10 mouse cellular contexts compared by ENCODE assay signal in genomic region chr1:192897218-192897617, GRCm38 (mm10). TPM values are rescaled to one million over a fixed set of nuclear protein-coding genes. Genes with fewer than 3 reads are reported as not detected.
DNase-seq lines count a peak whose midpoint lies in the region; ATAC-seq lines count a peak whose summit lies in the region.
"Had no signal": no experiment of that assay in that cellular context is flagged by ENCODE, and none has a peak within 500 bp of the region (broad histone marks: within the 10 kb centered on the region; RNA-seq: fewer than 3 reads in every experiment).

No protein-coding gene starts in this region.

- H3K36me3 ChIP-seq in liver, embryonic 16.5 days (ENCODE audit: control insufficient read depth, insufficient read depth), result no peaks in the 10 kb centered on the region
- no peaks in the 10 kb centered on the region for H3K36me3 ChIP-seq in heart, embryonic 12.5 days
- H3K36me3 ChIP-seq: embryonic facial prominence, embryonic 13.5 days had no signal

- no peaks in the 10 kb centered on the region for H3K4me1 ChIP-seq in liver, embryonic 16.5 days (ENCODE audit: control insufficient read depth, low read depth, low read length)
- peaks cover 4% of the 10 kb centered on the region; the same call in 1 of the 2 replicates for H3K4me1 ChIP-seq in heart, embryonic 12.5 days (replicated peaks)
- H3K4me1 ChIP-seq: megakaryocyte, embryonic 14.5 days had no signal

- H3K4me2 ChIP-seq in liver, embryonic 16.5 days (ENCODE audit: low read depth, low read length), result no peak overlapping the region
- peak overlapping the region; percentile 25 for H3K4me2 ChIP-seq in heart, embryonic 12.5 days
- H3K4me2 ChIP-seq: embryonic facial prominence, embryonic 13.5 days had no signal

- no peak overlapping the region for H3K9ac ChIP-seq in liver, embryonic 16.5 days (ENCODE audit: low read depth, low read length)
- H3K9ac ChIP-seq in heart, embryonic 12.5 days, result no peak overlapping the region
- H3K9ac ChIP-seq: embryonic facial prominence, embryonic 13.5 days had no signal

- WGBS in liver, embryonic 16.5 days (ENCODE audit: insufficient replicate concordance), result 69% methylated on average over 10 of the region's 10 CpGs
- 56% methylated on average over 10 of the region's 10 CpGs for WGBS in heart, embryonic 12.5 days

- no peaks in the 10 kb centered on the region for H3K27me3 ChIP-seq in liver, embryonic 16.5 days (ENCODE audit: control insufficient read depth, insufficient read depth, low read depth, low read length)
- no peaks in the 10 kb centered on the region for H3K27me3 ChIP-seq in heart, embryonic 12.5 days (replicated peaks)
- H3K27me3 ChIP-seq: embryonic facial prominence, embryonic 13.5 days had no signal

- peak; percentile 30; the same call in 1 of the 2 replicates for ATAC-seq in liver, embryonic 16.5 days (ENCODE audit: low read depth)
- ATAC-seq in heart, embryonic 12.5 days (ENCODE audit: insufficient number of reproducible peaks, low FRiP score), result peak; percentile 74

- peak; percentile 40 for DNase-seq in adrenal gland, adult 2 months
- no peak for DNase-seq in adrenal gland, adult 8-10 months
- no peak for DNase-seq in liver
- peak; percentile 33 for DNase-seq in lung, postnatal 36 days
- DNase-seq in thymus, postnatal 4 days, result no peak
- no peak for DNase-seq in spleen, adult 18-20 months

- H3K9me3 ChIP-seq in liver, embryonic 16.5 days (replicated peaks; ENCODE audit: control insufficient read depth, low read length), result no peaks in the 10 kb centered on the region
- H3K9me3 ChIP-seq in heart, embryonic 12.5 days (replicated peaks), result no peaks in the 10 kb centered on the region
- H3K9me3 ChIP-seq: embryonic facial prominence, embryonic 13.5 days; megakaryocyte, embryonic 14.5 days had no signal

- H3K27ac ChIP-seq in liver, embryonic 16.5 days (ENCODE audit: low read length), result no peak overlapping the region
- no peak overlapping the region for H3K27ac ChIP-seq in heart, embryonic 12.5 days (ENCODE audit: poor library complexity, severe bottlenecking)
- H3K27ac ChIP-seq: embryonic facial prominence, embryonic 13.5 days had no signal

- H3K4me3 ChIP-seq in liver, embryonic 16.5 days (ENCODE audit: low read depth, low read length), result no peak overlapping the region
- no peak overlapping the region for H3K4me3 ChIP-seq in heart, embryonic 12.5 days
- H3K4me3 ChIP-seq: embryonic facial prominence, embryonic 13.5 days; megakaryocyte, embryonic 14.5 days had no signal

RNA-seq across cellular contexts. Expression of gene Sertad4, which starts 41.7 kb away (rescaled TPM):
- total RNA-seq in adrenal gland, adult 2 months (2021), result 1 to 10 TPM; 4.4 to 7.9 TPM
- polyA plus RNA-seq in adrenal gland, adult 2 months (2012; rRNA removed), result 4.1 and 5.2 TPM in 2 replicates
- 1 to 10 TPM; 5.3 to 9.9 (median 6.5) TPM for total RNA-seq in adrenal gland, adult 8-10 months (2022)
- polyA plus RNA-seq in liver, embryonic 16.5 days (2015; fragmentation: Nextera tagmentation; extraction: Ambion mirVana), result 0.07 and 0.22 TPM in 2 replicates
- 18.1 and 18.8 TPM in 2 replicates for polyA plus RNA-seq in heart, embryonic 12.5 days (2016; fragmentation: Nextera tagmentation; extraction: Ambion mirVana)

Comparison
In these comparisons a context has a peak if more than half of its experiments do, and no peak if none do; other contexts are left out.
1. DNase-seq: peak in adrenal gland, adult 2 months (single experiment) and lung, postnatal 36 days (single experiment); none in adrenal gland, adult 8-10 months (single experiment), liver (single experiment), thymus, postnatal 4 days (single experiment) and spleen, adult 18-20 months (0 of 2).